Mouse (Mus musculus) layer of hippocampus, adult 9-11 months (tissue): ENCODE measurements around the gene Il12a.

ENCODE experiments used
- DNase-seq: peaks from one replicate; pipeline ENCODE4 v3.0.0; 2022

Il12a gene

DNA sequence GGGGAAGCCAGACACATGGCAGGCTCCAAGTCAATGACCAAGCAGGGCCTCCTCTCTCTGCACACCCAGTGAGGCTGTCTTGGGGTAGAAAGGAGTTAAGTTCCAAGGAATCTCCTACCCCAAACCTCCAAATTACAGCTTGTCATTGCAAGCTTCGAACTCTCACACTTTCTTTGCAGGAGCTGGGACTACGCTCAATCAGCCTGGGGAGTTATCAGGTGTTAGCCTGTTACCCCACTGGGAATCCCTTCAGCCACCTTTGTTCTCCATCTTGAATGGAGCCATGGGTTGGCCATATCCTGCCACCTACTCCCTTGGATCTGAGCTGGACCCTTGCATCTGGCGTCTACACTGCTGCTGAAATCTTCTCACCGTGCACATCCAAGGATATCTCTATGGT is at the start of gene Il12a:
TSS of gene Il12a (plus strand) at position 301 of the 400 bp plus-strand sequence.
- DNase-seq = no peak

- no peak for DNase-seq
Observed at GRCm38 (mm10) chr3:68642935-68643334, 47.5 kb upstream of the Il12a start.

DNA sequence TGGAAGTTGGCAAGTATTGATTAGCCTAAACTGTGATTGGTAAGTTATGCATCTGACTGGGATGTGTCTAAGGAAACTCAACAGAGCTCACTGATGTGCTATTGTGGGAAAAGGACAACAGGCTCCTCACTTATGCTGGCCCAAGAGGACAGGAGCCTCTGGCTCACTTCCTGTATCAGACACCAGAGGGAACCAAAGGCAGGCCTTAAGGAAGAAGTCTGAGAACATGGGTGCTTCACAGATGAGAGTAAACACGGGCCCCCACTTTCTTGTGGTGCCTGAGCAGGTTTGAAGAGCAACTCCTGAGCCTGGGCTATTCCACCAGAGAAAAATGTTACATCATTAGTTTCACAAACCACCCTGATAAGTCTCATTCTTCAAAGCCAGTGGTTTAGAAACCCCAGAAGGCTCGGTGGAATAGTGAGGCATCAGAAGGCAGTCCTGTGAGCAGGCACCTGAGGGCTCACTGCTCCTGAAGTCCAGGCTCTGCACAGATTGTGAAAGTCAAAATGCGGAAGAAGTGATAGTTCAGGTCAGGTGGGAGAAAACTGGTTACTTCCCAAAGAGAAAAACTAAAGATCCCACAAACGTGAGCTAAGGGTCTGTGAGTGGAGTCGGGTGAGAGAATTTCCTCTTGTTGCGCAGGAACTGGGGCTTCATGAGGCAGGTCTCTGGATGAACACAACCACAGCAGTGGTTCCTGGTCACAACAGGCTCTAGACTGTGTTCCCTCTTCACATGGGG is 43.9 kb upstream of the Il12a start:
- DNase-seq = peak; percentile 42

GRCm38 (mm10) chr3:68647282-68647681 is 43.2 kb upstream of the Il12a start:
- no peak for DNase-seq

- no peak for DNase-seq
Observed at GRCm38 (mm10) chr3:68650251-68650650, 40.2 kb upstream of the Il12a start.

GRCm38 (mm10) chr3:68656607-68657352 is 33.7 kb upstream of the Il12a start:
- DNase-seq = no peak

- no peak for DNase-seq
Observed at GRCm38 (mm10) chr3:68657589-68658245, 32.7 kb upstream of the Il12a start.

DNA sequence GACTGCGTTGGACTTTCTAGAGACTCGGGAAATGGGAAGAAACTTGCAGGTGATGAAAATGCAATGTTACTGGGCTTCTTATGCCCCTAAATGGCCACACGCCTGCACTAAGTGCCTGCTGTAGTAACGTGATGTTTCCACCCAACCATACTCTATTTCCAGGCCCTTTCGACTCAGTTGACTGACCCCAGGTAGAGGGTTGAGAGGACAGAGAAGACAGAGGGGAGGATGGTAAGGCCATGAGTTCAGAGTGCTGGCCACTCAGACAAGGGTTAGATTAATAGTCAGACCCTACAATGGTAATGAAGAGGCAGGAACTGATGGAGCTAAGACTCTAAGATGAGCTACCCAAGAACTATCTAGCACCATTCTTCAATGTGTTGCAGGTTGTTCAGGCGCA is 30.4 kb upstream of the Il12a start:
- DNase-seq = no peak

DNA sequence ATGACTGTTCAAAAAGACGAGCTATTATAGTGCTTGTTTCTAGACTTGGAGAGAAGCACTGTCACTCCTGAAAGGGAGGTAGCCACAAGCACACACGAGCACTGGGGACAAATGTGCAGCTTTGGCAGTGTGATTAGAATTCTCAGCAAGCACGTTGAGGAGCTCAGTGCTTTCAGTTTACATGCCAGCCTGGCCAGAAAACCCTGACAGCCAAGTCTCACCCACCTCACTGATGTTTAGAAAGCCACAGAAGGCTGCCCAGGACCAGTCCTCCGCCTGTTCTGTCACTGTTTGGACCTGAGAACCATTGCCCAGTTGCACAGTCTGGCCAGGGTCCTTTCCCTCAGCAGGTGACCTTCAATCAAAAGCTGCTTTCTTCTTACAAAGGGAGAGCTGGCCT is 29.9 kb upstream of the Il12a start:
- peak; percentile 30 for DNase-seq

GRCm38 (mm10) chr3:68662386-68662785 is 28.1 kb upstream of the Il12a start:
- no peak for DNase-seq

DNA sequence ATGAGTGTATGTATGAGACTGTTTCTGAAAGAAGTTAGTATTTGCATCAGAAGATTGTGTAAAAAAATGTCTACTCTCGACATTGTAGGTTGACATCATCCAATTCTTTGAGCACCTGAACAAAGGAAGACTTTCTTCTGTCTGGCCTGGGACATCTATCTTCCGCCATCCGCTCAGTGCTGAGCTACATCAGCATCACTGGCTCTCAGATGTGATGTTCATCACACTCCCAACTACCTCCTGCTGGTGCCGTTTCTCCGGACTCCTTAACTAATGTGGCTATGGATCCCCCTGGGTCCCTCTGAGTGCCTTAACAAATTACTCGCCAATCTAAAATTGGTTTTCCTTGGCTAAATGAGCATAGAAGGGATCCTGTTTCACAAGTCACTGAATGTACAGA is 26.1 kb upstream of the Il12a start:
- DNase-seq = no peak

DNA sequence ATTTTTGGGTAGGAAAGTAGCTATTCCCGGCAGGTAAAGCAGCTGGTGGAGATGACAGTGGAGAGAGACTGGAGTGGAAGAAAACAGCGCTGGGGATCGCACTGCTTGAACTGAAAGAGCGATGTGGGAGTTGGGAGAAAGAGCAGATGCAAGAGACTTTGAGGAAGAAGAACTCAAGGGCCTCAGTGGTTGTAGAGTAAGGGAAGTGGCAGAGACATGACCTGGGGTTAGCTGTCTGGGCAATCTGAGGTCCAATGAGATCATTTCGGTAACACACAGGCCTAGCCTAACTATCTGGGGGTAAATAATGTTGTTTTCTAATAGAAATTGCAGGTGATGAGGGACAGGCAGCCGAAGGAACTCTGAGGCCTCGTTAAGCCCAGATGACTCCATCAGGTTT is 24.1 kb upstream of the Il12a start:
- DNase-seq = no peak

GRCm38 (mm10) chr3:68667852-68668251 is 22.6 kb upstream of the Il12a start:
- DNase-seq = no peak

GRCm38 (mm10) chr3:68669418-68669974 is 20.9 kb upstream of the Il12a start:
- no peak for DNase-seq

GRCm38 (mm10) chr3:68674721-68675120 is 15.7 kb upstream of the Il12a start:
- DNase-seq = no peak

GRCm38 (mm10) chr3:68675216-68675835 is 15.1 kb upstream of the Il12a start:
- DNase-seq = no peak

DNA sequence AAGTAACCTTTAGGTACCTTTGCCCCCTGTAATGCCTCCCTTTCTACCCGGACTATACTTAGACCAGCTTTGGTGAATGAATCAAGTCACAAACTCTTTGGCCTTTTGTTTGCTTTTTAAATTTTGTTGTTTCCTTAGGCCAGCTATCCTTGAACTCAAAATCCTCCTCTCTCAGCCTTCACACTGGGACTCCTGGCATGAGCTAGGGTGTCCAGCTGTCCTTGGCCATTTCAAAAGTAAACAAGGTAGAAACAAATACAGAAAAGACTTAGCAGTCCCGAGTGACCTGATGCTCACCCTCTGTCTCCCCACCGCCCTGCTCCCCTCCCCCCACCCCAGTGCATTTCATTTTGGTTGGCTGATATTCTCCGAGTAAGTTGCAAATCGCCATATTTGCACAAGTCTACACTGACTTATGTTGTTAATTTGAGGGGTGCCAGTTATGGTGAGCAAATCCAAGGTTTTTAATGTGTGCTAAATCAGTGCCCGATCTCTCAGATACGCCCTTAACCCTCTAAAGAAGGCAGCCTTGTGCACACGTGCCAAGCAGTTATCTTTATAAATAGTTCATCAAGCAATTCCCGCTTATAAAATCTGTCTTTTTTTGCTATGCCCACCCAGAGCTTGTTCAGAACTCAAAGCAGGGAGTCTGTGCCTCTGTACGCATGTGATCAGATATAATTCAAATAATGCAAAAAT is 14.3 kb upstream of the Il12a start:
- no peak for DNase-seq

GRCm38 (mm10) chr3:68676831-68677303 is 13.6 kb upstream of the Il12a start:
- peak; percentile 88 for DNase-seq

GRCm38 (mm10) chr3:68678805-68679585 is 11.4 kb upstream of the Il12a start:
- DNase-seq = no peak

- no peak for DNase-seq
Observed at GRCm38 (mm10) chr3:68683579-68683978, 6.9 kb upstream of the Il12a start.

- no peak for DNase-seq
Observed at GRCm38 (mm10) chr3:68684207-68684606, 6.2 kb upstream of the Il12a start.
